Mouse (Mus musculus) heart, embryonic 11.5 days (tissue): Measurements from ENCODE around the gene Sap30l. TPM values are rescaled to one million over a fixed set of nuclear protein-coding genes. Genes with fewer than 3 reads are reported as not detected.

Experiments used
- ATAC-seq: fragments of 200-750 bp; cut with Nextera tagmentation; replicated peaks from 2 replicates; pipeline ENCODE4 v1.8.0; 2017; ENCODE audit warnings: moderate library complexity; ENCODE audit not compliant: insufficient number of reproducible peaks, low FRiP score, low TSS enrichment
- H3K27ac ChIP-seq: fragments of 300-500 bp; sonication (generic); 2 replicates; pipeline ENCODE4 v1.5.1; 2014; ENCODE audit warnings: mild to moderate bottlenecking, low read depth, low read length
- H3K27me3 ChIP-seq: fragments of 300-500 bp; sonication (generic); 2 replicates; pipeline ENCODE4 v1.6.1; 2014; ENCODE audit warnings: mild to moderate bottlenecking, low read length, mixed read lengths; ENCODE audit not compliant: control insufficient read depth, insufficient read depth
- H3K36me3 ChIP-seq: fragments of 300-500 bp; sonication (generic); 2 replicates; pipeline ENCODE4 v1.6.1; 2014; ENCODE audit warnings: mild to moderate bottlenecking, low read length, moderate library complexity, mixed read lengths; ENCODE audit not compliant: control insufficient read depth, insufficient read depth
- H3K4me1 ChIP-seq: fragments of 300-500 bp; sonication (generic); 2 replicates; pipeline ENCODE4 v1.6.1; 2014; ENCODE audit warnings: low read length; ENCODE audit not compliant: control insufficient read depth, insufficient read depth
- H3K4me2 ChIP-seq: fragments of 300-500 bp; sonication (generic); 2 replicates; pipeline ENCODE4 v1.6.1; 2014; ENCODE audit warnings: mild to moderate bottlenecking, moderate library complexity
- H3K4me3 ChIP-seq: fragments of 300-500 bp; sonication (generic); 2 replicates; pipeline ENCODE4 v1.5.1; 2014; ENCODE audit warnings: low read depth, low read length
- H3K9ac ChIP-seq: fragments of 300-500 bp; sonication (generic); 2 replicates; pipeline ENCODE4 v1.6.1; 2014; ENCODE audit warnings: mild to moderate bottlenecking, low read depth, low read length, moderate library complexity
- H3K9me3 ChIP-seq: fragments of 300-500 bp; sonication (generic); replicated peaks from 2 replicates; pipeline ENCODE4 v1.6.1; 2016; ENCODE audit warnings: low read length; ENCODE audit not compliant: control insufficient read depth
- WGBS: fragments of 180-500 bp; shearing (Covaris S2); extraction: QIAGEN DNeasy Blood & Tissue Kit; methylation state at CpG from one replicate; pipeline ENCODE4 v1.1.7; 2014; ENCODE audit not compliant: insufficient replicate concordance; 5-methylcytosine and 5-hydroxymethylcytosine counted together
- polyA plus RNA-seq: library from polyadenylated mRNA; unstranded; fragments of >200 nt; fragmentation: Nextera tagmentation; extraction: Ambion mirVana; gene quantifications from 2 replicates; pipeline ENCODE4 v1.2.1, GENCODE M21; 2014

The Sap30l gene
- polyA plus RNA-seq, 1 experiment from 2014 or later = 10.8 TPM

DNA sequence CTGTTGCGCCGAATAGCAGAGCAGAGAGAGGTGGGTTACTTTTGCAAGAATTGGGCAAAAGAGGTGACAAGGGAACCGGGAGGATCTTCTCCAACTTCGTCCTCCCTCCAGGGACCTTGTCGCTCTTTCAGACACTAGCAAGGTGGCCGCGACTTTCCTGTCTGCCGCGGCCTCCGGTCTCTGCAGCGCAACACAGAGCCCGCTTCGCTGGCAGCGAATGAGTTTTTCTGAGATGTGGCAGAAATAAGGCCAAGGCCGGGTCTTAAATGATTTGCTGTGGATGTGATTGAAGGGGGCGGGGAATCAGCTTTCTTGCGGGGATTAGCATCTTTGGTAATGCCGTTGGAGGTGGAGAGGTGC is 1.1 kb downstream of the Sap30l start:
- Histone ChIP-seq H3K27me3 (no peaks in the 10 kb centered on the region), H3K36me3 (no peaks in the 10 kb centered on the region), H3K9me3 (no peaks in the 10 kb centered on the region), H3K4me2 (peak overlapping the region; percentile 74), H3K4me3 (peak overlapping the region; percentile 86), H3K9ac (peak overlapping the region; percentile 86), H3K27ac (no peak overlapping the region), H3K4me1 (peaks cover 18% of the 10 kb centered on the region)
- no peak for ATAC-seq
- WGBS = under 1% methylated on average over 18 of the region's 18 CpGs

DNA sequence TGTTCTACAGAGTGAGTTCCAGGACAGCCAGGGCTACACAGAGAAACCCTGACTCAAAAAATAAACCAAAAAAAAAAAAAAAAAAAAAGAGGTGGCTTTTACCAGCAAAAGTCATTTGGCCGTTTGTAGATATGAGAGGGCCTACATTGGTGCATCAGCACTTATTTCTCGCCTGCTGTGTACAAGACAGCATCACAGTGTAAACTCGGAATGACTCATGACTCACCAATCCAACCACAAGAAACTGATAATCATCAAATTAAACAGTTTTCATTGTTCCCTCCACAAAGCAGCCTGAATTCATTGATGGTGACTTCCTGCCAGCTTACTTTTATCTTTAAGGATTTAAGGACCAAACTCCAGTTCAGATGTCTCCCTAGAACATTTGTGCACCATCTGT is 3.6 kb downstream of the Sap30l start:
- H3K4me3 ChIP-seq = no peak overlapping the region
- H3K9ac ChIP-seq = no peak overlapping the region
- no peaks in the 10 kb centered on the region for H3K9me3 ChIP-seq
- H3K36me3 ChIP-seq = peaks cover 2% of the 10 kb centered on the region; the same call in 1 of the 2 replicates
- WGBS = 66% methylated on average over 3 of the region's 3 CpGs
- H3K27ac ChIP-seq = no peak overlapping the region
- no peaks in the 10 kb centered on the region for H3K27me3 ChIP-seq
- no peak for ATAC-seq
- H3K4me1 ChIP-seq = peaks cover 18% of the 10 kb centered on the region
- no peak overlapping the region for H3K4me2 ChIP-seq

DNA sequence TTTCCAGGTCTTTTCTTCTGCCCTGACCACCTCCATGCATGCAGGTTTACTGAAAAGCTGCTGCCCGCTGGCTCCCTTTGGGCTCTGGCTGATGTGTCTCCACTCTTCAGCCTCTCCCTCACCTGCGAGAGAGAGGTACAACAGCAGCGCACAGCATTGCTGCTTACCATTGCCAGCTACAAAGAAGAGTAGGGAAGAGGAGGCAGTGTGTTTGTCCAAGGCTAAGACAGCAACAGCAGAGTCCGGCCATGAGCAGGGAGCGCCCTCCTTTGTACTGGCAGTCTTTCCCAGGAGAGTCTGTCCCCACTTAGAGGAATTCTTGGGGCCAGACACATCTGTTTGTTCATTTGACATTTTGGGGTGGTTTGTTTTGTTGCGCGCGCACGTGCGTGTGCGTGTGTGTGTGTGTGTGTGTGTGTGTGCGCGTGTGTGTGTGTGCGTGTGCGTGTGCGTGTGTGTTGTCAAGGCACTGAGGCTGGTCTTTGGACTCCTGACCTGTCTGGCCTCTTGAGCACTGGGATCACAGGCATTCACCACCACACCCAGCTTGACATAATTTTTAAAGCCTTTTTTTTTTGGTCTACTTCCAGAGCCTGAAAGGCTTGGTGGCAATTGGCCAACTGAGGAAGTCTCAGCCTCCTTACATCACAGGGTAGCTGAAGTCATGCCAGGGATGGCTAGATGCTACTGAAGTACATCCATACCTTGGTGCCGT is 7.7 kb downstream of the Sap30l start:
- Histone ChIP-seq H3K4me1 (no peaks in the 10 kb centered on the region; the same call in 1 of the 2 replicates), H3K36me3 (peaks cover 12% of the 10 kb centered on the region), H3K27ac (no peak overlapping the region), H3K9me3 (no peaks in the 10 kb centered on the region), H3K27me3 (no peaks in the 10 kb centered on the region), H3K4me2 (no peak overlapping the region), H3K4me3 (no peak overlapping the region), H3K9ac (no peak overlapping the region)
- no peak for ATAC-seq
- WGBS = 95% methylated on average over 17 of the region's 17 CpGs

DNA sequence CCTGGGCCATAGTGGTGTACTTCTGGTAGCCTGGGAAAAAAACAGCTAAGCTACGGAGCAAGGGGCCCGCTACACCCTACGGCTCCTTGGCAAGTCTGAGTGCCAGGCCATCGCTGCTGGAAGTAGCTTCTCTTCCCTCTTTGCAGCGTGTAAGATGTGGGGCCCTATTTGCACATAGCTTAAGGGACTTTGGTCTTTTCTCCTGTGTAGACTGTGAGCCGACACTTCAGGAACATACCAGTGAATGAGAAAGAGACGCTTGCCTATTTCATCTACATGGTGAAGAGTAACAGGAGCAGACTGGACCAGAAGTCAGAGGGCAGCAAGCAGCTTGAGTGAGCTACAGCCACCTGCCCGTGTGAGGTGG is 8.3 kb downstream of the Sap30l start:
- ATAC-seq = no peak
- no peaks in the 10 kb centered on the region for H3K9me3 ChIP-seq
- H3K4me1 ChIP-seq = no peaks in the 10 kb centered on the region; the same call in 1 of the 2 replicates
- H3K27ac ChIP-seq = no peak overlapping the region
- 83% methylated on average over 8 of the region's 8 CpGs for WGBS
- no peak overlapping the region for H3K9ac ChIP-seq
- peaks cover 12% of the 10 kb centered on the region for H3K36me3 ChIP-seq
- H3K4me2 ChIP-seq = no peak overlapping the region
- no peaks in the 10 kb centered on the region for H3K27me3 ChIP-seq
- H3K4me3 ChIP-seq = no peak overlapping the region

DNA sequence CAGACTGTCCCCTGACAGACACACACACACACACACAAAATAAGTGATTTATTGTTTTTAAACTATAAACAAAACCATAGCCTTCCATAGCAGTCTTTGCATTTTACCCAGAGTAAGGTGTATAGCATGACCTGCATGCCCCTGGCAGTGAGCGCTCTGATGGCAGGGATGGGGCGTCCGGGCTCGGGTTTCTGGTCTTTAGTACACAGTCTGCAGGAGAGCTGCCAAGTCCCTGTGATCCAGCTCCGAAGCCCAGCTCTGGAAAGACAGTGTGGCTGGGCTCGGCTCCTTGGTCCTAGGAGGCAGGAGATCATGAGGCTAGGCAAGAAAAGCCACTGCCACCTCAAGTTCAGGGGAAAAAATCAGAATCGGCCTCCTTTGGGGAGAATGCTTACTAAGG is 9.6 kb downstream of the Sap30l start:
- Histone ChIP-seq H3K4me3 (no peak overlapping the region), H3K27me3 (no peaks in the 10 kb centered on the region), H3K4me1 (no peaks in the 10 kb centered on the region; the same call in 1 of the 2 replicates), H3K4me2 (no peak overlapping the region), H3K27ac (no peak overlapping the region), H3K9me3 (no peaks in the 10 kb centered on the region), H3K9ac (no peak overlapping the region), H3K36me3 (peaks cover 12% of the 10 kb centered on the region)
- 83% methylated on average over 7 of the region's 7 CpGs for WGBS
- ATAC-seq = no peak

DNA sequence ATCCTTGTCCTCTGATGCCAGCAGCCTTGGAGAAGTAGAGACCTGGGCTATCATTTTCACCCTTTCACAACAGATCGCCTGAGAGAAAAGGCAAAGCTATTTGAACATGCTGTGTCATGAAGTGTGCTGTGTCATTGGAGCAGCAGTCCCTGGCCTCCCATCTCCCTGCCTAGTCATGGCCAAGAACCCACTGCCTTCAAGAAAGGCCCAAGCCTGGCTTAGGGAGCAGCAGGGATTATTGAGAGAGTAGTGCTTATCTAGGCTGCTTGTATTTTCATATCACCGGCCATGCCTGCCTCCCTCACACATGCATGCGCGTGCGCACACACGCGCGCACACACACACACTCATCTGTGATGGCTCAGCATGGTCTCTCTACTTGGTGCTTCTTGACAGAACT is 10.8 kb downstream of the Sap30l start:
- Histone ChIP-seq H3K4me3 (no peak overlapping the region), H3K4me1 (no peaks in the 10 kb centered on the region; the same call in 1 of the 2 replicates), H3K36me3 (peaks cover 12% of the 10 kb centered on the region), H3K27ac (no peak overlapping the region), H3K4me2 (no peak overlapping the region), H3K9ac (no peak overlapping the region), H3K9me3 (no peaks in the 10 kb centered on the region), H3K27me3 (no peaks in the 10 kb centered on the region)
- ATAC-seq = peak; percentile 61
- 88% methylated on average over 8 of the region's 8 CpGs for WGBS

DNA sequence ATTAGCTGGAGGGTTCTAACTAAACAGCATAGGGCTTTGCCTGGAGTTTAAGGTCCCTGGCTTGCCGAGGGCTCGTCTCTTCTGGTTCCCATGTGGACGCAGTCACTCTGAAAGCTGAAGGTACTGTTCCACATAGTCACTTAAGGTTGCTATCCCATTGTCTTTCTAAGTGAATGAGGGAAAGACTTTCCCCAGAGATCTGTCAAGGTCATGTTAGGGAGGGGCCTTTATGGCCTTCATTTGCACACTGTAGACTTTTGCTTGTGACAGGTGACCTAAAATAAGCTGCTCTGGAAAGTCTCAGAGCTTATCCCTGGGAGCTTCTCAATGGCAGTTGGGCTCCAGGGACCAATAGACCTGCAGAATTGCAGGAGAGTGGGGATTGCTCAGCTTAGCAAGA is 12.2 kb downstream of the Sap30l start:
- no peak overlapping the region for H3K4me2 ChIP-seq
- H3K27me3 ChIP-seq = no peaks in the 10 kb centered on the region
- no peak for ATAC-seq
- no peak overlapping the region for H3K27ac ChIP-seq
- no peaks in the 10 kb centered on the region for H3K9me3 ChIP-seq
- peaks cover 12% of the 10 kb centered on the region for H3K36me3 ChIP-seq
- H3K9ac ChIP-seq = no peak overlapping the region
- 76% methylated on average over 3 of the region's 3 CpGs for WGBS
- H3K4me1 ChIP-seq = no peaks in the 10 kb centered on the region
- H3K4me3 ChIP-seq = no peak overlapping the region

DNA sequence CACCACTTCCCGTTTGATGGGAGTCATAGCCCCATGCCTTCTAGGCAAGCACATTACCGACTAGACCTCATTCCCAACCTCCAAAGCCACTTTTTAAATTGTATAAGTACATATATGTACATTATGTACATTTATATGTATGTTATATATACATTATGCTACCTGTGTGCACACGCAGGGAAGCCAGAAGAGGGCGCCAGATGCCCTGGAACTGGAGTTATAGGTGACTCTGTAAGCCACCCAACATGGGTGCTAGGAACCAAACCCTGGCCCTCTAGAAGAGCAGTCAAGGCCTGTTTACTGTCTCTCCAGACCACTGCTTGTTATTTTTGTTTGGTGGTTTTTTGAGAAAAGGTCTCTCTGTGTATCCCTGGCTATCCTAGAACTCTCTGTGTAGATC is 16.8 kb downstream of the Sap30l start:
- no peaks in the 10 kb centered on the region for H3K9me3 ChIP-seq
- peaks cover 6% of the 10 kb centered on the region for H3K4me1 ChIP-seq
- no peaks in the 10 kb centered on the region for H3K36me3 ChIP-seq
- WGBS = 82% methylated on average over 4 of the region's 4 CpGs
- H3K9ac ChIP-seq = no peak overlapping the region
- no peaks in the 10 kb centered on the region for H3K27me3 ChIP-seq
- H3K27ac ChIP-seq = no peak overlapping the region
- no peak for ATAC-seq
- H3K4me2 ChIP-seq = no peak overlapping the region
- H3K4me3 ChIP-seq = no peak overlapping the region

DNA sequence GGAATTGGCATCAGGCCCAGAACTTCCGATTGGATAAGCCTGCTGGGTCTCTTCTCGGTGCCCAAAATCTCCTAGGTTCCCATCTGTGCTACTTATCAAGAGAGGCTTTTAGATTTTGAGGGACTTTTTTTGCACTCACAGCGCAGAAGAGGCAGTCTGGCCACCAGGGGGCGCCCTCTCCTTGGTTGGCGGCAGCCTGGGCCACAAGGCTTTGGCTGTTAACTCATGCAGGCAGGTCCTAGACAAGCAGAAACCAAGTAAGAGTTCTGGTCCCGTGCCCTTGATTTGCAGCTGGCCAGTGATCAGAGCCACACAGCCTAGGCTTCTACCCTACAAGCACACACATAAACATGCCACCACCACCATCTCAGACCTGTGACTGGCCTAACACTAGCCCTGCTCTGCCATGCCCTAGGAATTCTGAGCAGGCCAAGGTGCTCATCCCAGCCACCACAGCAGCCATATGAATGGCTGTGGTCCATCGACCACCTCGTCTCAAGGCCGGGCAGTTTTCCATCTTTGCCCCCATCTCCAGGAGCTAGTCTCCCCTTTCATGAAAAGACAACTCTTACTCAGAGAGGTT is 18.7 kb downstream of the Sap30l start:
- ATAC-seq = peak; percentile 55; the same call in 1 of the 2 replicates
- Histone ChIP-seq H3K27me3 (no peaks in the 10 kb centered on the region), H3K36me3 (no peaks in the 10 kb centered on the region), H3K4me3 (no peak overlapping the region), H3K9ac (no peak overlapping the region), H3K9me3 (no peaks in the 10 kb centered on the region), H3K4me2 (no peak overlapping the region), H3K4me1 (peaks cover 6% of the 10 kb centered on the region), H3K27ac (peak overlapping the region; percentile 35; the same call in 1 of the 2 replicates)
- WGBS = 30% methylated on average over 9 of the region's 9 CpGs
